Mouse (Mus musculus) MEL (cell line): ENCODE results near the gene Trub1.

ENCODE experiments used
- CHD2 ChIP-seq: IDR thresholded peaks from 2 replicates; pipeline ENCODE4 v1.6.1; 2011; ENCODE audit warnings: low read length, improper control_type of control experiment
- CTCF ChIP-seq, 3 experiments: IDR thresholded peaks in 2 of 3; conservative IDR thresholded peaks in 1 of 3; 2 replicates each; pipeline ENCODE4 v1.5.1; 2011 to 2012; ENCODE audit warnings: low read length in 3 of 3, low read depth in 2 of 3, mild to moderate bottlenecking in 2 of 3, improper control_type of control experiment in 1 of 3, inconsistent platforms in 1 of 3, mixed read lengths in 1 of 3, moderate library complexity in 1 of 3; ENCODE audit not compliant: control insufficient read depth in 1 of 3, insufficient read depth in 1 of 3, poor library complexity in 1 of 3, severe bottlenecking in 1 of 3
- E2F4 ChIP-seq: IDR thresholded peaks from 2 replicates; pipeline ENCODE4 v1.6.1; 2011; ENCODE audit warnings: low read depth, low read length, improper control_type of control experiment, borderline replicate concordance
- GATA1 ChIP-seq: IDR thresholded peaks from 2 replicates; pipeline ENCODE4 v1.6.1; 2011; ENCODE audit warnings: low read depth, low read length, improper control_type of control experiment
- MAFK ChIP-seq: IDR thresholded peaks from 2 replicates; pipeline ENCODE4 v1.6.1; 2011; ENCODE audit warnings: low read depth, mild to moderate bottlenecking, low read length, improper control_type of control experiment, borderline replicate concordance
- NELFE ChIP-seq: IDR thresholded peaks from 2 replicates; pipeline ENCODE4 v1.6.1; 2011; ENCODE audit warnings: low read depth, low read length, improper control_type of control experiment
- POLR2A ChIP-seq, 2 experiments: IDR thresholded peaks; 2 replicates each; pipeline ENCODE4 v1.6.1; 2011 to 2012; ENCODE audit warnings: low read length in 2 of 2, mild to moderate bottlenecking in 2 of 2, control low read depth in 1 of 2, improper control_type of control experiment in 1 of 2, low read depth in 1 of 2, moderate library complexity in 1 of 2; ENCODE audit not compliant: control insufficient read depth in 1 of 2, insufficient read depth in 1 of 2, poor library complexity in 1 of 2
- RCOR1 ChIP-seq: IDR thresholded peaks from 2 replicates; pipeline ENCODE4 v1.6.1; 2012; ENCODE audit warnings: low read depth, mild to moderate bottlenecking, inconsistent platforms, low read length, improper control_type of control experiment
- TAL1 ChIP-seq: IDR thresholded peaks from 2 replicates; pipeline ENCODE4 v1.6.1; 2012; ENCODE audit warnings: mild to moderate bottlenecking, inconsistent platforms, low read length, moderate library complexity, mixed read lengths

DNA sequence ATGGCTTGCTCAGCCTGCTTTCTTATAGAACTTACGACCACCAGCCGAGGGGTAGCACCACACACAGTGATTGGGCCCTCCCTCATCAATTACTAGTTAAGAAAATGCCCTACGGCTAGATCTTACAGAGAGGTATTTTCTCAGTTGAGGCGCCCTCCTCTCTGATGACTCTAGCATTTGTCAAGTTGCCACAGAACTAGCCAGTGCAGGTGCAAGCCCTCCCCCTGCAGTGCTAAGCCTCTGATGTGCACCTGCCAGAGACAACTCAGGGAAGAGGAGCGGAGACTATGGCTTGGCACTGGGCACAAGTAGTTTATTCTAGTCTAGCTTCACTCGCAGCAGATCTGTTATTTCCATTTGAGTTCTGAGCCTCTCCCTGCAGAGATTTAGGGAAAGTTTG, 21.2 kb upstream of the Trub1 start:
- no peak for TF ChIP-seq TAL1
- no peak for TF ChIP-seq CTCF (IDR thresholded peaks at IDR 0.05 in 2 of 3, conservative IDR thresholded peaks at IDR 0.05 in 1 of 3; ENCODE audit: control insufficient read depth in 1 of 3, insufficient read depth in 1 of 3, low read depth in 2 of 3, low read length in 3 of 3, poor library complexity in 1 of 3, severe bottlenecking in 1 of 3)
- no peak for TF ChIP-seq MAFK
- TF ChIP-seq GATA1: no peak
- TF ChIP-seq E2F4: no peak
- TF ChIP-seq POLR2A (IDR thresholded peaks at IDR 0.05; ENCODE audit: control insufficient read depth in 1 of 2, insufficient read depth in 1 of 2, low read depth in 1 of 2, low read length in 2 of 2, poor library complexity in 1 of 2): no peak
- no peak for TF ChIP-seq NELFE
- TF ChIP-seq RCOR1: no peak
- TF ChIP-seq CHD2: no peak
